Mouse (Mus musculus) adrenal gland (tissue): ENCODE measurements around the gene Fabp1.

Source experiments
- intact Hi-C: fragments of 180-260 bp; cut with DNase I; formaldehyde crosslinking; loops from one replicate; pipeline ENCODE4 v1.15.1; 2025

The Fabp1 gene

GRCm38 (mm10) chr6:71208691-71209090 lies 9.1 kb downstream of the Fabp1 start:
- intact Hi-C loops, result no loop called here

- intact Hi-C loops, result no loop called here
Measured at GRCm38 (mm10) chr6:71211917-71212316, 12.3 kb downstream of the Fabp1 start.

GRCm38 (mm10) chr6:71212471-71212870 lies 12.8 kb downstream of the Fabp1 start:
- intact Hi-C loops, result no loop called here

- intact Hi-C loops, result no loop called here
Measured at GRCm38 (mm10) chr6:71221501-71221900, 21.9 kb downstream of the Fabp1 start.

- intact Hi-C loops, result no loop called here
Measured at GRCm38 (mm10) chr6:71224184-71224943, 24.7 kb downstream of the Fabp1 start.

GRCm38 (mm10) chr6:71226544-71226943 lies 26.9 kb downstream of the Fabp1 start:
- intact Hi-C loops, result no loop called here

GRCm38 (mm10) chr6:71227157-71227770 lies 27.6 kb downstream of the Fabp1 start:
- intact Hi-C loops, result no loop called here

- intact Hi-C loops, result no loop called here
Measured at GRCm38 (mm10) chr6:71235121-71235520, 35.5 kb downstream of the Fabp1 start.

GRCm38 (mm10) chr6:71235944-71236343 lies 36.3 kb downstream of the Fabp1 start:
- intact Hi-C loops, result no loop called here

GRCm38 (mm10) chr6:71236506-71236905 lies 36.9 kb downstream of the Fabp1 start:
- intact Hi-C loops, result no loop called here

- intact Hi-C loops, result no loop called here
Measured at GRCm38 (mm10) chr6:71237031-71237431, 37.4 kb downstream of the Fabp1 start.

- intact Hi-C loops, result no loop called here
Measured at GRCm38 (mm10) chr6:71239069-71239750, 39.6 kb downstream of the Fabp1 start.

GRCm38 (mm10) chr6:71240831-71241230 lies 41.2 kb downstream of the Fabp1 start:
- intact Hi-C loops, result no loop called here

GRCm38 (mm10) chr6:71242811-71243210 lies 43.2 kb downstream of the Fabp1 start:
- intact Hi-C loops, result no loop called here

- intact Hi-C loops, result no loop called here
Measured at GRCm38 (mm10) chr6:71243258-71243657, 43.6 kb downstream of the Fabp1 start.

- intact Hi-C loops, result no loop called here
Measured at GRCm38 (mm10) chr6:71248420-71248819, 48.8 kb downstream of the Fabp1 start.

- intact Hi-C loops, result no loop called here
Measured at GRCm38 (mm10) chr6:71249615-71250014, 50.0 kb downstream of the Fabp1 start.

GRCm38 (mm10) chr6:71250951-71251350 lies 51.3 kb downstream of the Fabp1 start:
- intact Hi-C loops, result no loop called here

- intact Hi-C loops, result no loop called here
Measured at GRCm38 (mm10) chr6:71254456-71254855, 54.8 kb downstream of the Fabp1 start.
